Mouse (Mus musculus) left cerebral cortex, adult 6 months (tissue): ENCODE results near the gene Hkdc1. TPM values are rescaled to one million over a fixed set of nuclear protein-coding genes. Genes with fewer than 3 reads are reported as not detected.

Experiments
- long read RNA-seq, 2 experiments: library from polyadenylated mRNA; unstranded; transcript quantifications; one replicate each; pipeline ENCODE4 v2.0.0; 2019 to 2020
- polyA plus RNA-seq: library from polyadenylated mRNA; unstranded; fragments of <200 nt; fragmentation: Nextera tagmentation; gene quantifications from 2 replicates; pipeline ENCODE4 v1.2.3, GENCODE M21; 2021

Gene Hkdc1
- polyA plus RNA-seq = 2.8 and 3.3 TPM in 2 replicates
- long read RNA-seq, experiment 1, partial matches to known transcripts = 17 of 24 reads
- long read RNA-seq, experiment 1, other reads (novel, unspliced or antisense) = 7 of 24 reads
- long read RNA-seq, experiment 2, partial matches to known transcripts = 6 of 6 reads
- long read RNA-seq, experiment 2, other reads (novel, unspliced or antisense) = 0 of 6 reads

DNA sequence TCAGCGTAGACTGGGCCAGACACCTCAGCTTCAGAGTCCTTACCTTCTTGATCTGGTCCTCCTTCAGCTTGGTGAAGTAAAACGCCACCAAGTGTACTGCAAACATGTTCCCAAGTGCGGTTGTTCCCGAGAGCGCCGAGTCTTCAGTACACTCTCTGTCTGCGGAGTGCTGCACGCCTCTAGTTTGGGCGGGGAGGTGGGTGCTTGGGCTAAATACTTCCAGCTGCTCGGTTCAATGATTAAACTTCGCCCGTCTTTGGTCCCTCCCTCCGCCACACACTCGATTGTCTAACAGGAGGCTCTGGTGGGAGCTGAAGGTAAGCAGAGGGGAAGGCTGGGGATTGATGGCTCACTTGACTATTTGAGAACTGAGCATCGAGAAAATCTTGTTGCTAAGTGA is at the start of gene Hkdc1:
Gene Hkdc1 (minus strand): TSS at position 237 of the 400 bp plus-strand sequence.

DNA sequence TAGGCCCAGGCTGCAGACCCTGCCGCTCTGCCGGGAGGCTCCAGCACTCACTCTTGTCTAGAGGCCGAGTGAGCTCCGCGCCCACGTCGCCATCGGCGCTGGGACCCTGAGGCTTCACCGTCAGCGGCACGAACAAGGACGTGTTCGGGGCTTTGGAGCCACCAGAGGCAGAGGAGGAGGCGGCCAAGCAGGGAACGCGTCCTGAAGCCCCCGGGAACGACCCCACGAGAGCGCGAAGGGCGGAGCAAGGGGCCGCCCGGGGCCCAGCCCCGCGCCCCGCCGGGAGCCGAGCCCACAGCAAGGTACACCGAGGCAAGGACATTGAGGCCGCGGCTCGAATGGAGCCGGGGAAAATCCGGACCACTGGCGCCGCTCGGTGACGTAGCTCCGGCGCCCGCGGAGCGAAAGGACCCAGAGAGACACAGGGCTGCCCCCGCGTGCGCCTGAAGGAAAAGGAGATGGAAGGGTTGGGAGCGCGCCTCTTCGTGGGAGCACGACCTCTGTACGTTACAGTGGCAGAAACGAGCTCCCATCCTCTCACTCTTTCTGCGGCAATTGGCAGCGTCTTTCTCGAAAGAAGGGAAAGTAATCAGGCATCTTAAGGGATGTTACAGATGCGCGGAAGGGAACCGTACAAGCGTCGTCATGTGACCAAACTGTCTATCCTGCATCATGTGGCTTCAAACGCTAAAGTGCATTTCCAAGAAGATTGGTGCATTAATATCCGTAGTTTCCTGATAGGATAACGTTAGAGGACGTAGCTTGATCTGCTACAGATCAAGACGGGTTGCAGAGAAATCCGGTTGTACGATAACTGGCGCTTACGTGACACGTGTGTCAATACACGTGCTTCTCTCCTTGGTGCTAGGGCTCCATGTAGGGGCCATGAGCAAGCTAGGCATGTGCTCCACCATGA is 27.3 kb upstream of the Hkdc1 start, which contains the start of the genes 4930507D05Rik and Supv3l1:
Gene 4930507D05Rik (plus strand): TSS at position 126 of the 916 bp plus-strand sequence.
Gene Supv3l1 (minus strand): TSS at position 375 of the 916 bp plus-strand sequence.

GRCm38 (mm10) chr10:62379808-62380207 is 42.5 kb downstream of the Hkdc1 start, which contains the start of gene Hk1:
Gene Hk1 (minus strand): TSS chr10:62379908.

Other genes with a start within 250 kb of the Hkdc1 start
- gene Tspan15, start 191.2 kb downstream of the Hkdc1 start, polyA plus RNA-seq = 20.9 and 27.5 TPM in 2 replicates
- gene Tacr2, start 170.1 kb downstream of the Hkdc1 start, polyA plus RNA-seq = 0.19 and 0.37 TPM in 2 replicates
- gene Hk1, start 42.6 kb downstream of the Hkdc1 start, polyA plus RNA-seq = 19.9 and 78.0 TPM in 2 replicates
- 0.56 and 1.1 TPM in 2 replicates for gene 4930507D05Rik, start 27.0 kb upstream of the Hkdc1 start, polyA plus RNA-seq
- 12.8 and 14.4 TPM in 2 replicates for gene Supv3l1, start 27.2 kb upstream of the Hkdc1 start, polyA plus RNA-seq
- 46.0 and 58.3 TPM in 2 replicates for gene Vps26a, start 64.3 kb upstream of the Hkdc1 start, polyA plus RNA-seq
- gene Srgn, start 105.0 kb upstream of the Hkdc1 start, polyA plus RNA-seq = 18.4 and 19.6 TPM in 2 replicates
- gene Kif1bp, start 156.0 kb upstream of the Hkdc1 start, polyA plus RNA-seq = 34.4 and 137 TPM in 2 replicates
- gene Ddx21, start 179.8 kb upstream of the Hkdc1 start, polyA plus RNA-seq = 3.8 and 4.1 TPM in 2 replicates
- gene Ddx50, start 228.7 kb upstream of the Hkdc1 start, polyA plus RNA-seq = 42.2 and 43.4 TPM in 2 replicates